Mouse (Mus musculus): ENCODE data around the gene Arsj.

Gene Arsj

DNA sequence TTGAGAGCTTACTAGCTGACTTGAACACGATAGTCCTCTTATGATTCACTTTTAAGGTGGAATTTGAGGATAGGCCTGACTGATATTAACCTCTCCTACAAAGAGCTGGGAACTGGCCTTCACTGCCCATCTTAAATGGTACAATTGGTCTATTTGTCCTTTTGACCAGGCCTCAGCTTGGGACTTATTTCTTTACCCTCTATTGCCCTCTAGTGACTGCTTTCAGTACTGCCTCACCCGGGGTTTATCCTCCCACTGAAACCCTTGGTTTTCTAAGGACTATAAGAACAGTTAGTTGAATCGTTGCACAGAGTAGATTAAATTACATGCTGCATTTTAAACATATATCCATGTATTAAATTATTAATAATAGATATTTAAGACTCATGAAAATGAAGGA lies 39.4 kb downstream of the Arsj start:
- peak; percentile 63 for DNase-seq

DNA sequence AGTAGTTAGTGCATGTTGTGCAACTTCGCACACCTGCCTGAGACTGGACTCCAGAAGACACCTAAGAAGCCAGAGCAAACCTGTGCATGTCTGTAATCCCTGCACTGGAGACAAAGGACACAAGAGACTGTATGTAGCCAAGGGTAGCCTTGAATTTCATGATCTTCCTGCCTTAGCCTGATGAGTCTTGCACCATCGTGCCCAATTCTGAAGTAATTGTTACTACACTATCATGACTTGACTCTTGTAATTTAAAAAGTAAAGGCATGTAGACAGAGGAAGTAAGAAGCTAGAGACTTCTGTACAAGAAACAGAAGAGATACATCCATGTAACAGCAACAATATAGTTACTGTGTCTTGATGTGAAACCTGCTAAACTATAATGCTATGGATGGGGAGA lies 40.7 kb downstream of the Arsj start:
- no peak for DNase-seq

GRCm38 (mm10) chr3:126430524-126431064 lies 67.1 kb downstream of the Arsj start:
- no peak for DNase-seq

- DNase-seq = no peak
Observed at GRCm38 (mm10) chr3:126439331-126439730, 75.8 kb downstream of the Arsj start.

- no peak for DNase-seq
Observed at GRCm38 (mm10) chr3:126449058-126449457, 85.6 kb downstream of the Arsj start.

DNA sequence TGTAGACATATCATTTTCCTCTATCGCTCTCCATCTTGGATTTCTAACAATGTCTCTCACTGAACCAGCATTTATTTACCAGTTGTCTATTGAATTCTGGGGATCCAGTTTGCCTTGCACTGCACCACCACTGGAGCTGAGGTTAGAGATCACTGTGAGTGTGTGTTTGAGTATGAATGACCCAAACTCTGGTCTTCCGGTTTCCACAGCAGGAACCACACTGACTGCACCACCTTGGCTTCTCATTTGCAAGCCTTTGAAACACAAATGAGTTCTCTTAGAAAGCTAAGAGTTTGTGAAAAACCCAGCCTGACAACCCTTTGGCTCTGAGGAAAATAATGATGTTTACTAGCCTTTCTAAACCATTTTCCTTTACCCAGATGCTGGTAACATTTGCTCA lies 86.0 kb downstream of the Arsj start:
- DNase-seq = no peak

GRCm38 (mm10) chr3:126455787-126456482 lies 92.5 kb downstream of the Arsj start:
- DNase-seq = no peak

DNA sequence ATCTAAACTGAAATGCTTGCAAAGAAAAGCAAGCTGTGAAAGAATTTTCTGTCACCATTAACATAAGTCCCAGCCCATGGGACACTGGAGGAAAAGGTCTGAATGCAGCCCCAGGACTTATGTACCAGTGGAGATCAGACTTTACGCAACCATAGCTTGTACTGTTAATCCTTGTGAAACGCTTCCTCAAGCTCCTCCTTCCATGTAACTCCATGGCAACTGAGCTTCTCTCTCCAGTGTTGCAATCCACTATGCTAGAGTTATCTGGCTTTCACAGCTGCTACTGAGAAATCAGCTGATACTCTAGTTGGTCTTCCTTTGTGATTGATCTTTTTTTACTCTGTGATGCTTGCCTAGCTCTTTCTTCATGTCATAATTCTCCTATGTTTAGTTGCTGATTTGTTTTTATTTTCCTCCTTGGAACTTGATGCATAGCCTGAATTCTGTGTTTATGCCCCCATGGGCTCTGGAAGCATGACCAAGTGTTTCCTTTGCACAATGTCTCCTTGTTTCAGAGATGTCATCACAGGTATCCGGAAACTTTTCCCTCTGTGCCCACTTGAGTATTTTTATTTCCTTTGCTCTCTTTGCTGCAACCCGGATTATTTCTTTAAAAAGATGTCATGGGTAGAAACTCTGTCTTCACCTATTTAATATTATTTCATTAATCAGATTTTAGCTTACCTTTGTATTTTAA lies 99.8 kb downstream of the Arsj start:
- DNase-seq = no peak

- no peak for DNase-seq
Observed at GRCm38 (mm10) chr3:126464262-126464661, 100.8 kb downstream of the Arsj start.

All from cerebellum, adult 8-10 months (tissue).